Mouse (Mus musculus): ENCODE results near the gene Eif5a2.
A peak's percentile ranks its signal among the peaks of the same experiment; 100 is the strongest.

Eif5a2 gene

DNA sequence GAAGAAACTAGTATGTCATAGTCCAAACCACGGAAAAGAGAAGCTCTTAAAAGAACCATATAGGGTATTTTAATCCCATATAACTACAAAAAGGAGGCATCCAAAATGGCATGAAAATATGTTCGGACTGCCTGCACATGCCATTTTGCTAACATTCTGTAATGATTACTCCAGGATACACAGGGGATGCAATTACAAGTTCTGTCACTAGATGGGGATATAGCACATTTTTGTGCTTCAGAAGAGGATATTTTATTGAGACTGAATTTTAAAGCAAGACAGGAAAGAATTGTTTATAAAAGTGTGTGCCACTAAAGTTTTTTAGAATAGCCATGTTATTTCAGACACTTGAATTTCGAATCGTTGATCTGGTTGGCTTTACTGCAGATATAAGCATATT, 33.3 kb downstream of the Eif5a2 start:
- DNase-seq: no peak

DNA sequence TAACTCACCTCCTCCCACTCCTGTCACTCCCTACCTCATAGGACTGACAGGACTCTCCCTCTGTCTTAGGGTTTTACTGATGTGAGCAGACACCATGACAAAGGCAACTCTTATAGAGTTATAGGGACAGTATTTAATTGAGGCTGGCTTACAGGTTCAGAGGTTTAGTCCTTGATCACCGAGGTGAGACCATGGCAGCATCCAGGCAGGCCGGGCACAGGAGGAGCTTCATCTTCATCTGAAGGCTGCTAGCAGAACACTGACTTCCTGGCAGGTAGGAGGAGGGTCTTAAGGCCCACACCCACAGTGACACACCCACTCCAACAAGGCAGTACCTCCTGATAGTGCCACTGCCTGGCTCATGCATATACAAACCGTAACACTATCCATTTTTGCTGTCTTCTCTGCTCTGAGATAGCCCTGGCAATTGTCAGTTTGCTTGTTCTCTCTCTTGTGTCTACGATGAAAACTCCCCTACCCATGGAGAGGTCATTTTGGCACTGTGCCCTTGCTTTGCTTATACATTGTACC, 35.0 kb downstream of the Eif5a2 start:
- no peak for DNase-seq

DNA sequence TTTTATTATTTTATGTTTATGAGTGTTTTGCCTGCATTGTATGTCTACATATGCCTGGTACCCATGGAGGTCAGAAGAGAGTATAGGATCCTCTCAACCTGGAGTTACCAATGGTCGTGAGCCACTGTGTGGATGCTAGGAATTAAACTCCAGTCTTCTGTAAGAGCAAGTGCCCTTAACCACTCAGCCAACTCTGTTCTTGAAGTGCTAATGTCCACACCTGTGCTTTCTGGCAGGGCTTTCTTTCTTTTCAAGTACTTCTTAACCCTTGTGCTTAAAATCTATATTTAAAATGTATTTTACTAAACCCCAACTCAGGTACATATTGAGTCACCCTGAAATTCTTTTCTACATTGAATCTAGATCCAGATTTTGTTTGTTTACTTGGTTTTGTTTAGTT, 45.2 kb downstream of the Eif5a2 start:
- DNase-seq: no peak

DNA sequence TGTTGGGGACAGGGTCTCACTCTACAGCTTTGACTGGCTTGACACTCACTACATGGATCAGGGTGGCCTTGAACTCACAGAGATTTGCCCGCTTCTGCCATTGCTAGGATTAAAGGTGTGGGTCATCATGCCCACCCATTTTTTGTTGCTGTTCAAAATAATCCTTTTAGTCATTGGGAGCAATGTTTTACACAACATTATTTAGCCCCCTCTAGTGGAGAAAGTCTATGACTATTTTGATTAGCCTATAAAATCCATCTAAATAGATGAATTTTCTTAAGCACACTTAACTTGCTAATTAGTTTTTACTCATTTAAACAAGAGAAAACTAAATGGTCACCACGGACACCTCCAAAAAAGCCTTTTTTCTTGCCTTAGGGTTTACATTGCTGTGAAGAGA, 46.5 kb downstream of the Eif5a2 start:
- DNase-seq: no peak

DNA sequence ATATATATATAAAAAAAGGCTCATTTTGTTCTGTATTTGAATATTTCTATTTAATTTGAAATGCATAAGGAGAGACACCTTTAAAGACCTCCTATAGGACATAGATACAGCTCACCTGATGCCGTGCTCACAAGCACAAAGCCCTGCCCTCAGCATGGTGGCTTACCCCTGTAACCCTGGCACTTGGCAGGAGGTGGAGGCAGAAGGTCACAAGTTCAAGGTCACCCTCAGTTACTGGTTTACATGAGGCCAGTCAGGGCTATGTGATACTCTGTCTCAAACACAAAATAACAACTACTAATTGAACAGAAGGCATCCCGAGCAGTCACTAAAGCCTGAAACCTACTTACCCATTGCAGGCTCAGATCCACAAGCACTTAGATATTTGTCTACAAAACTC, 48.4 kb downstream of the Eif5a2 start:
- no peak for DNase-seq

DNA sequence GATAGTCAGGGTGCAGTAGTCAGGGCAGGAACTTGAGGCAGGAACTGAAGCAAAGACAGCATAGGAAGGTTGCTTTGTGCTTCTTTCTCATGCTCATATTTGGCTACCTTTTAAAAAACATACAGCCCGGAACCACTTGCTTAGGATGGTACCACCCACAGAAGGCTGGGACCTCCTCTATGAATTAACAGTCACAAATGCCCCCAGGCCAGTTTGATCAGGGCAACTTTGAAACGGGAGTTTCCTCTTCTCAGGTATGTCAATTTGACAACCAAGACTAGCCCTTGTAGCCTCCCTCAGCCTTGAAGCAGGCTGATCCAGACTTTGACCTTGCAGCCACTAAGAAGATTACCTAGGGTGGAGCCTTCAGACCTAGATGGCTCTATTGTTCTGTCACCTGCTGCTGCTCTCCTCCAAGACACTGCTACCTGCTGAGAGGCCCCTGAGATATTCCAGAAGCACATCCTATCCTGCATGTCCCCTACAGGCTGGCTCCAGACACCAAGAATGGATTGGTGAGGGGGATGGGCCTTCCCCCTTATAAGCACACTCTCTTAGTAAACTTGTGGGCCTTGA, 55.8 kb downstream of the Eif5a2 start:
- no peak for DNase-seq

DNA sequence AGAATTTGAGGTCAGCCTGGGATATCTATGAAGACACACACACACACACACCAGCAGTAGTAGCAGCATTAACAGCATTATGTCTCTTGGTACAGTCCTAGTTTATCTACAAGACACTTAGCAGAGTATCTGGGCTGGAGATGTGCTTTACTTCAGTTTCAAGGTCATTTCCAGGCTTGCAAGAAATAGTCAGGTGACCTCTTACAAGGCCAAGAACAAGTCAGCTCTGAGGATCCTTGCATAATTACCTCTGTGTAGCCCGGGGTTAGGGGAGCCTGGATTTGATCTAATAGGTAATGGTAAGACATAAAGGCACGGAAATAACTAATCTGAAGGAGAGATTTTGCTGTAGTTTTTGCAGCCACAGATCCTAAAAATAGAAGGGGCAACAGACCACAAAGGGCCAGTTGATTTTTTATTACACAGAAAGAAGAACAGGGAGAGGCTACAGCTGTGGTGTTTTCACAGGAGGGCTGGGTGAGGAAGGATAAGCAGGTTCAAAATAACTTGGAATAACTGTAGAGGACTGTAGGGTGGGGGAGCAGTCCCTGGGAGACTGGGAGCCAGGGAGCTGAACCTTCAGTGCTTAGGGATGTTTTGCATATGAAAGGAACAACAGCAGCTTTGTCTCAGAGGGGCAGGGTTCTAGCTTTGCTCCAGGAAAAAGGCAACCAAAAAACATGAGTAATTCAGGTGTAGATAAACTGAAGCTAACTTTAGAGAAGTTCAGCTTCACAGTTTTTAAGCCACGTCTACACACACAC, 61.0 kb downstream of the Eif5a2 start:
- no peak for DNase-seq

DNA sequence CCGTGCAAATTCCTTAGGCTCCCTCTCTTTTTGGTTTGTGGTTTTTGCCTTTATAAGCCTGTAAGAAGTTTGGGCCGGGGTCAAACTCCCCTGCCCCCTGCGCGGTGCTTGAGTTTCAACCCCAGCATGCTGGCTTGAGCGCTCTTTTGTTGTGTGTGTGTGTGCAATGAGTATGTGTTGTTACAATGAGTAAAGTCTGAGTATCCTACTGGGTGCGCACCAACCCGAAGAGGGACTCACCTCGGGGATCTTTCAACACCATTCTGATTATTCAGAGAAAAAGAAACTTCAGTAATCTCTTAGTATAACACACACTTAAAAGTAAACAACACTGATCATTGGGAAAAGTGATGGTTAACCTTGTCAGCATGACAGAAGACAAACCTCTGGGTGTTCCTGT, 62.2 kb downstream of the Eif5a2 start:
- DNase-seq: peak; percentile 3

DNA sequence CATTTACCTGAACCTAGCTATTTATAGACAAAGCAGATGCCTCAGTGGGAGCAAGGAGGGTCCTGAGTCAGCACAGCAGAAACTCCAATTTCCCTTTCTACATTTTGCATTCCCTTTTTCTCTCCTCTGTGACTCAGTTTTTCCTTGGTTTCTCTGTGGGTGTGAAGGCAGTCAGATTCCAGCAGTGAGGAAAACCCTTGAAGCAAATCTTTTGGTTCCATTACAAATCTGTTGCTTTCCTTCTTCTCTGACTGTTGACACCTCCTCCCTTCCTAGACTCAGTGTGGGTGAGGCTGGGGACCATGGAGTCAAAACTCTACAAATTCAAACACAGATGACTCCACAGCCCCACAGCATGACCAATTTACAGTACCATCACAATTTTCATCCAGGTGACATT, 66.0 kb downstream of the Eif5a2 start:
- no peak for DNase-seq
